Mouse (Mus musculus) forebrain, embryonic 12.5 days (tissue): ENCODE data around the gene Zfp92. TPM values are rescaled to one million over a fixed set of nuclear protein-coding genes. Genes with fewer than 3 reads are reported as not detected.

Source experiments
- ATAC-seq: fragments of 200-750 bp; cut with Nextera tagmentation; 2 replicates; pipeline ENCODE4 v1.8.0; 2017; ENCODE audit warnings: moderate TSS enrichment; ENCODE audit not compliant: low FRiP score
- H3K27ac ChIP-seq: fragments of 300-500 bp; sonication (generic); 2 replicates; pipeline ENCODE4 v1.5.1; 2016; ENCODE audit warnings: mild to moderate bottlenecking
- H3K27me3 ChIP-seq: fragments of 300-500 bp; sonication (generic); 2 replicates; pipeline ENCODE4 v1.6.1; 2016; ENCODE audit warnings: mild to moderate bottlenecking
- H3K36me3 ChIP-seq: fragments of 300-500 bp; sonication (generic); replicated peaks from 2 replicates; pipeline ENCODE4 v1.6.1; 2016; ENCODE audit warnings: mild to moderate bottlenecking
- H3K4me1 ChIP-seq: fragments of 300-500 bp; sonication (generic); 2 replicates; pipeline ENCODE4 v1.6.1; 2016
- H3K4me2 ChIP-seq: fragments of 300-500 bp; sonication (generic); 2 replicates; pipeline ENCODE4 v1.6.1; 2016; ENCODE audit warnings: mild to moderate bottlenecking, moderate library complexity
- H3K4me3 ChIP-seq: fragments of 300-500 bp; sonication (generic); replicated peaks from 2 replicates; pipeline ENCODE4 v1.5.1; 2016; ENCODE audit warnings: mild to moderate bottlenecking
- H3K9ac ChIP-seq: fragments of 300-500 bp; sonication (generic); 2 replicates; pipeline ENCODE4 v1.6.1; 2016; ENCODE audit warnings: mild to moderate bottlenecking
- H3K9me3 ChIP-seq: fragments of 300-500 bp; sonication (generic); 2 replicates; pipeline ENCODE4 v1.6.1; 2016
- WGBS: fragments of 180-500 bp; shearing (Covaris S2); methylation state at CpG from one replicate; pipeline ENCODE4 v1.1.7; 2016; 5-methylcytosine and 5-hydroxymethylcytosine counted together
- polyA plus RNA-seq: library from polyadenylated mRNA; unstranded; fragments of >200 nt; fragmentation: Nextera tagmentation; extraction: Ambion mirVana; gene quantifications from 2 replicates; pipeline ENCODE4 v1.2.1, GENCODE M21; 2016

Gene Zfp92
- polyA plus RNA-seq, 1 experiment from 2014 or later, result 0.17 TPM

GRCm38 (mm10) chrX:73441428-73441827, 30.5 kb downstream of the Zfp92 start:
- H3K9me3 ChIP-seq, result no peaks in the 10 kb centered on the region
- 83% methylated on average over 2 of the region's 2 CpGs for WGBS
- H3K36me3 ChIP-seq, result 0 out of 2 replicates have a peak, but pooled peaks cover 3% of the 10 kb centered on the region
- no peak overlapping the region for H3K4me3 ChIP-seq
- no peak overlapping the region for H3K4me2 ChIP-seq
- ATAC-seq, result no peak
- H3K9ac ChIP-seq, result no peak overlapping the region
- H3K27me3 ChIP-seq, result no peaks in the 10 kb centered on the region
- H3K27ac ChIP-seq, result no peak overlapping the region
- no peaks in the 10 kb centered on the region for H3K4me1 ChIP-seq

- H3K4me3 ChIP-seq, result no peak overlapping the region
- 43% methylated on average over 2 of the region's 2 CpGs for WGBS
- no peak for ATAC-seq
These were observed 41.1 kb downstream of the Zfp92 start for GRCm38 (mm10) chrX:73451949-73452348.

GRCm38 (mm10) chrX:73458877-73459392, 48.0 kb downstream of the Zfp92 start, which contains the start of gene Haus7:
Haus7 (minus strand) TSS chrX:73459044.
- WGBS, result 19% methylated on average over 26 of the region's 26 CpGs
- H3K27ac ChIP-seq, result 0 out of 2 replicates have a peak within 1 kb of the TSS, but pooled peaks have one; percentile 42
- H3K9ac ChIP-seq, result peak within 1 kb of the TSS; percentile 58
- H3K4me1 ChIP-seq, result peaks cover 10% of the 10 kb centered on the region
- H3K4me3 ChIP-seq, result peak within 1 kb of the TSS; percentile 52
- peak; percentile 100 for ATAC-seq
- H3K4me2 ChIP-seq, result peak within 1 kb of the TSS; percentile 58
- 0 out of 2 replicates have a peak, but pooled peaks cover under 1% of the 10 kb centered on the region for H3K36me3 ChIP-seq
- no peaks in the 10 kb centered on the region for H3K9me3 ChIP-seq
- no peaks in the 10 kb centered on the region for H3K27me3 ChIP-seq

More at GRCm38 (mm10) chrX:73451949-73452348, 41.1 kb downstream of the Zfp92 start:
- Histone ChIP-seq H3K9me3 (no peaks in the 10 kb centered on the region), H3K27ac (no peak overlapping the region), H3K36me3 (peaks cover 5% of the 10 kb centered on the region; the same call in 1 of the 2 replicates), H3K4me2 (no peak overlapping the region), H3K9ac (no peak overlapping the region), H3K27me3 (no peaks in the 10 kb centered on the region), H3K4me1 (no peaks in the 10 kb centered on the region)

- no peak for ATAC-seq
- no peak overlapping the region for H3K27ac ChIP-seq
- no peak overlapping the region for H3K4me3 ChIP-seq
- H3K4me1 ChIP-seq, result peaks cover 10% of the 10 kb centered on the region
- H3K4me2 ChIP-seq, result no peak overlapping the region
- no peaks in the 10 kb centered on the region for H3K36me3 ChIP-seq
- H3K9me3 ChIP-seq, result no peaks in the 10 kb centered on the region
- no peak overlapping the region for H3K9ac ChIP-seq
- WGBS, result 83% methylated on average over 4 of the region's 4 CpGs
- H3K27me3 ChIP-seq, result no peaks in the 10 kb centered on the region
These were observed 49.9 kb downstream of the Zfp92 start for GRCm38 (mm10) chrX:73460792-73461191.

GRCm38 (mm10) chrX:73465483-73466186, 54.7 kb downstream of the Zfp92 start:
- 63% methylated on average over 9 of the region's 9 CpGs for WGBS
- no peak for ATAC-seq

GRCm38 (mm10) chrX:73467446-73468241, 56.7 kb downstream of the Zfp92 start:
- no peak overlapping the region for H3K4me2 ChIP-seq
- H3K4me3 ChIP-seq, result no peak overlapping the region
- WGBS, result 73% methylated on average over 5 of the region's 5 CpGs
- no peak overlapping the region for H3K9ac ChIP-seq
- no peaks in the 10 kb centered on the region for H3K36me3 ChIP-seq
- ATAC-seq, result no peak
- H3K4me1 ChIP-seq, result no peaks in the 10 kb centered on the region
- H3K27ac ChIP-seq, result no peak overlapping the region
- no peaks in the 10 kb centered on the region for H3K9me3 ChIP-seq
- H3K27me3 ChIP-seq, result 0 out of 2 replicates have a peak, but pooled peaks cover 2% of the 10 kb centered on the region

More at GRCm38 (mm10) chrX:73465483-73466186, 54.7 kb downstream of the Zfp92 start:
- Histone ChIP-seq H3K36me3 (no peaks in the 10 kb centered on the region), H3K4me1 (no peaks in the 10 kb centered on the region), H3K9me3 (no peaks in the 10 kb centered on the region), H3K4me3 (no peak overlapping the region), H3K9ac (no peak overlapping the region), H3K4me2 (no peak overlapping the region), H3K27me3 (0 out of 2 replicates have a peak, but pooled peaks cover 2% of the 10 kb centered on the region), H3K27ac (no peak overlapping the region)

- no peaks in the 10 kb centered on the region for H3K4me1 ChIP-seq
- H3K9me3 ChIP-seq, result no peaks in the 10 kb centered on the region
- WGBS, result 82% methylated on average over 3 of the region's 3 CpGs
- H3K9ac ChIP-seq, result no peak overlapping the region
- H3K27me3 ChIP-seq, result 0 out of 2 replicates have a peak, but pooled peaks cover 2% of the 10 kb centered on the region
- H3K36me3 ChIP-seq, result no peaks in the 10 kb centered on the region
- H3K27ac ChIP-seq, result no peak overlapping the region
- no peak for ATAC-seq
- no peak overlapping the region for H3K4me2 ChIP-seq
- H3K4me3 ChIP-seq, result no peak overlapping the region
These were observed 57.4 kb downstream of the Zfp92 start for GRCm38 (mm10) chrX:73468330-73468729.

- H3K36me3 ChIP-seq, result no peaks in the 10 kb centered on the region
- WGBS, result 80% methylated on average over 1 of the region's 1 CpGs
- no peak for ATAC-seq
- H3K27me3 ChIP-seq, result 0 out of 2 replicates have a peak, but pooled peaks cover 2% of the 10 kb centered on the region
- no peak overlapping the region for H3K4me2 ChIP-seq
- H3K9ac ChIP-seq, result no peak overlapping the region
- H3K4me1 ChIP-seq, result no peaks in the 10 kb centered on the region
- H3K4me3 ChIP-seq, result no peak overlapping the region
- no peaks in the 10 kb centered on the region for H3K9me3 ChIP-seq
- H3K27ac ChIP-seq, result no peak overlapping the region
These were observed 57.9 kb downstream of the Zfp92 start for GRCm38 (mm10) chrX:73468752-73469151.

GRCm38 (mm10) chrX:73471764-73472163, 60.9 kb downstream of the Zfp92 start:
- Histone ChIP-seq H3K27ac (no peak overlapping the region), H3K4me3 (no peak overlapping the region), H3K27me3 (0 out of 2 replicates have a peak, but pooled peaks cover 7% of the 10 kb centered on the region), H3K9me3 (no peaks in the 10 kb centered on the region), H3K4me2 (no peak overlapping the region), H3K36me3 (no peaks in the 10 kb centered on the region), H3K4me1 (no peaks in the 10 kb centered on the region), H3K9ac (no peak overlapping the region)
- 85% methylated on average over 3 of the region's 3 CpGs for WGBS
- no peak for ATAC-seq

GRCm38 (mm10) chrX:73474340-73475165, 63.7 kb downstream of the Zfp92 start:
- H3K27ac ChIP-seq, result no peak overlapping the region
- whole genome bisulfite sequencing, result 69% methylated on average over 11 of the region's 12 CpGs
- H3K27me3 ChIP-seq, result peaks cover 19% of the 10 kb centered on the region; the same call in 1 of the 2 replicates

GRCm38 (mm10) chrX:73475658-73476256, 64.9 kb downstream of the Zfp92 start:
- WGBS, result 91% methylated on average over 1 of the region's 1 CpGs
- peaks cover 17% of the 10 kb centered on the region; the same call in 1 of the 2 replicates for H3K27me3 ChIP-seq
- H3K9ac ChIP-seq, result no peak overlapping the region
- H3K27ac ChIP-seq, result no peak overlapping the region
- H3K9me3 ChIP-seq, result no peaks in the 10 kb centered on the region
- H3K4me2 ChIP-seq, result no peak overlapping the region
- ATAC-seq, result no peak
- no peak overlapping the region for H3K4me3 ChIP-seq
- no peaks in the 10 kb centered on the region for H3K36me3 ChIP-seq
- no peaks in the 10 kb centered on the region for H3K4me1 ChIP-seq

More at GRCm38 (mm10) chrX:73474340-73475165, 63.7 kb downstream of the Zfp92 start:
- Histone ChIP-seq H3K4me3 (no peak overlapping the region), H3K4me1 (no peaks in the 10 kb centered on the region), H3K36me3 (no peaks in the 10 kb centered on the region), H3K9me3 (no peaks in the 10 kb centered on the region), H3K9ac (no peak overlapping the region), H3K4me2 (no peak overlapping the region)
- ATAC-seq, result no peak
